Mouse (Mus musculus): ENCODE data around the gene Lactbl1. TPM values are rescaled to one million over a fixed set of nuclear protein-coding genes. Genes with fewer than 3 reads are reported as not detected.
A peak's percentile ranks its signal among the peaks of the same experiment; 100 is the strongest.

Gene Lactbl1
- polyA plus RNA-seq, 1 experiment from 2014 or later = 0.08 TPM

GRCm38 (mm10) chr4:136626590-136626989 is 4.2 kb downstream of the Lactbl1 start:
- 75% methylated on average over 5 of the region's 6 CpGs for WGBS
- Histone ChIP-seq H3K4me2 (ENCODE audit: low read length) (no peak overlapping the region), H3K36me3 (ENCODE audit: control insufficient read depth, insufficient read depth, low read length) (no peaks in the 10 kb centered on the region), H3K4me1 (ENCODE audit: control insufficient read depth, insufficient read depth, low read length) (no peaks in the 10 kb centered on the region), H3K27ac (ENCODE audit: low read length) (no peak overlapping the region), H3K9ac (ENCODE audit: low read depth, low read length) (no peak overlapping the region), H3K4me3 (ENCODE audit: low read depth, low read length) (no peak overlapping the region), H3K27me3 (ENCODE audit: control insufficient read depth, insufficient read depth, low read depth, low read length) (no peaks in the 10 kb centered on the region), H3K9me3 (replicated peaks; ENCODE audit: control insufficient read depth, low read length, poor library complexity, severe bottlenecking) (no peaks in the 10 kb centered on the region)
- no peak for ATAC-seq

GRCm38 (mm10) chr4:136631237-136631994 is 9.0 kb downstream of the Lactbl1 start:
- WGBS = 72% methylated on average over 11 of the region's 11 CpGs
- ATAC-seq = no peak; the same call in 1 of the 2 replicates
- H3K4me2 ChIP-seq (ENCODE audit: low read length) = no peak overlapping the region
- H3K9ac ChIP-seq (ENCODE audit: low read depth, low read length) = no peak overlapping the region
- H3K36me3 ChIP-seq (ENCODE audit: control insufficient read depth, insufficient read depth, low read length) = no peaks in the 10 kb centered on the region
- no peaks in the 10 kb centered on the region for H3K4me1 ChIP-seq (ENCODE audit: control insufficient read depth, insufficient read depth, low read length)
- H3K27me3 ChIP-seq (ENCODE audit: control insufficient read depth, insufficient read depth, low read depth, low read length) = no peaks in the 10 kb centered on the region
- H3K9me3 ChIP-seq (replicated peaks; ENCODE audit: control insufficient read depth, low read length, poor library complexity, severe bottlenecking) = no peaks in the 10 kb centered on the region
- H3K4me3 ChIP-seq (ENCODE audit: low read depth, low read length) = no peak overlapping the region
- H3K27ac ChIP-seq (ENCODE audit: low read length) = no peak overlapping the region

- H3K36me3 ChIP-seq (ENCODE audit: control insufficient read depth, insufficient read depth, low read length) = no peaks in the 10 kb centered on the region
- no peak overlapping the region for H3K27ac ChIP-seq (ENCODE audit: low read length)
- no peak for ATAC-seq
Observed at GRCm38 (mm10) chr4:136635995-136636394, 13.6 kb downstream of the Lactbl1 start.

GRCm38 (mm10) chr4:136636511-136636910 is 14.1 kb downstream of the Lactbl1 start:
- Histone ChIP-seq H3K9me3 (replicated peaks; ENCODE audit: control insufficient read depth, low read length, poor library complexity, severe bottlenecking) (no peaks in the 10 kb centered on the region), H3K27ac (ENCODE audit: low read length) (no peak overlapping the region), H3K4me1 (ENCODE audit: control insufficient read depth, insufficient read depth, low read length) (peaks cover 15% of the 10 kb centered on the region), H3K4me2 (ENCODE audit: low read length) (no peak overlapping the region), H3K27me3 (ENCODE audit: control insufficient read depth, insufficient read depth, low read depth, low read length) (no peaks in the 10 kb centered on the region), H3K36me3 (ENCODE audit: control insufficient read depth, insufficient read depth, low read length) (no peaks in the 10 kb centered on the region), H3K9ac (ENCODE audit: low read depth, low read length) (no peak overlapping the region), H3K4me3 (ENCODE audit: low read depth, low read length) (no peak overlapping the region)
- 63% methylated on average over 5 of the region's 5 CpGs for WGBS
- ATAC-seq = no peak

More at GRCm38 (mm10) chr4:136635995-136636394, 13.6 kb downstream of the Lactbl1 start:
- H3K9ac ChIP-seq (ENCODE audit: low read depth, low read length) = no peak overlapping the region
- H3K4me2 ChIP-seq (ENCODE audit: low read length) = no peak overlapping the region
- H3K4me1 ChIP-seq (ENCODE audit: control insufficient read depth, insufficient read depth, low read length) = peaks cover 15% of the 10 kb centered on the region
- H3K9me3 ChIP-seq (replicated peaks; ENCODE audit: control insufficient read depth, low read length, poor library complexity, severe bottlenecking) = no peaks in the 10 kb centered on the region
- no peaks in the 10 kb centered on the region for H3K27me3 ChIP-seq (ENCODE audit: control insufficient read depth, insufficient read depth, low read depth, low read length)
- no peak overlapping the region for H3K4me3 ChIP-seq (ENCODE audit: low read depth, low read length)

- Histone ChIP-seq H3K9ac (ENCODE audit: low read depth, low read length) (peak overlapping the region; percentile 73), H3K27ac (ENCODE audit: low read length) (peak overlapping the region; percentile 82), H3K4me3 (ENCODE audit: low read depth, low read length) (peak overlapping the region; percentile 51), H3K4me2 (ENCODE audit: low read length) (peak overlapping the region; percentile 72), H3K4me1 (ENCODE audit: control insufficient read depth, insufficient read depth, low read length) (peaks cover 15% of the 10 kb centered on the region), H3K36me3 (ENCODE audit: control insufficient read depth, insufficient read depth, low read length) (no peaks in the 10 kb centered on the region), H3K27me3 (ENCODE audit: control insufficient read depth, insufficient read depth, low read depth, low read length) (no peaks in the 10 kb centered on the region), H3K9me3 (replicated peaks; ENCODE audit: control insufficient read depth, low read length, poor library complexity, severe bottlenecking) (no peaks in the 10 kb centered on the region)
- 16% methylated on average over 37 of the region's 37 CpGs for WGBS
- peak; percentile 57 for ATAC-seq
Observed at GRCm38 (mm10) chr4:136636983-136637562, 14.7 kb downstream of the Lactbl1 start.

GRCm38 (mm10) chr4:136637563-136638229 is 15.3 kb downstream of the Lactbl1 start:
- WGBS = under 1% methylated on average over 59 of the region's 76 CpGs
- peak overlapping the region; percentile 82 for H3K27ac ChIP-seq (ENCODE audit: low read length)
- peak overlapping the region; percentile 73 for H3K9ac ChIP-seq (ENCODE audit: low read depth, low read length)
- no peaks in the 10 kb centered on the region for H3K9me3 ChIP-seq (replicated peaks; ENCODE audit: control insufficient read depth, low read length, poor library complexity, severe bottlenecking)
- H3K27me3 ChIP-seq (ENCODE audit: control insufficient read depth, insufficient read depth, low read depth, low read length) = no peaks in the 10 kb centered on the region
- H3K36me3 ChIP-seq (ENCODE audit: control insufficient read depth, insufficient read depth, low read length) = no peaks in the 10 kb centered on the region
- H3K4me1 ChIP-seq (ENCODE audit: control insufficient read depth, insufficient read depth, low read length) = peaks cover 15% of the 10 kb centered on the region
- ATAC-seq = peak; percentile 76
- H3K4me2 ChIP-seq (ENCODE audit: low read length) = peak overlapping the region; percentile 72
- H3K4me3 ChIP-seq (ENCODE audit: low read depth, low read length) = peak overlapping the region; percentile 51

GRCm38 (mm10) chr4:136638230-136638750 is 15.9 kb downstream of the Lactbl1 start:
- WGBS = 13% methylated on average over 7 of the region's 7 CpGs
- peaks cover 15% of the 10 kb centered on the region for H3K4me1 ChIP-seq (ENCODE audit: control insufficient read depth, insufficient read depth, low read length)
- peak overlapping the region; percentile 82 for H3K27ac ChIP-seq (ENCODE audit: low read length)
- no peaks in the 10 kb centered on the region for H3K9me3 ChIP-seq (replicated peaks; ENCODE audit: control insufficient read depth, low read length, poor library complexity, severe bottlenecking)
- ATAC-seq = no peak; the same call in 1 of the 2 replicates
- H3K27me3 ChIP-seq (ENCODE audit: control insufficient read depth, insufficient read depth, low read depth, low read length) = no peaks in the 10 kb centered on the region
- H3K4me2 ChIP-seq (ENCODE audit: low read length) = peak overlapping the region; percentile 72
- 0 out of 2 replicates have a peak overlapping the region, but pooled peaks have one; percentile 55 for H3K9ac ChIP-seq (ENCODE audit: low read depth, low read length)
- no peaks in the 10 kb centered on the region for H3K36me3 ChIP-seq (ENCODE audit: control insufficient read depth, insufficient read depth, low read length)
- H3K4me3 ChIP-seq (ENCODE audit: low read depth, low read length) = peak overlapping the region; percentile 51

- WGBS = 3% methylated on average over 10 of the region's 10 CpGs
- H3K4me1 ChIP-seq (ENCODE audit: control insufficient read depth, insufficient read depth, low read length) = peaks cover 15% of the 10 kb centered on the region
- no peaks in the 10 kb centered on the region for H3K27me3 ChIP-seq (ENCODE audit: control insufficient read depth, insufficient read depth, low read depth, low read length)
- H3K9me3 ChIP-seq (replicated peaks; ENCODE audit: control insufficient read depth, low read length, poor library complexity, severe bottlenecking) = no peaks in the 10 kb centered on the region
- no peaks in the 10 kb centered on the region for H3K36me3 ChIP-seq (ENCODE audit: control insufficient read depth, insufficient read depth, low read length)
- peak overlapping the region; percentile 8; the same call in 1 of the 2 replicates for H3K4me3 ChIP-seq (ENCODE audit: low read depth, low read length)
- H3K4me2 ChIP-seq (ENCODE audit: low read length) = peak overlapping the region; percentile 42
- no peak for ATAC-seq
- 0 out of 2 replicates have a peak overlapping the region, but pooled peaks have one; percentile 31 for H3K27ac ChIP-seq (ENCODE audit: low read length)
- 0 out of 2 replicates have a peak overlapping the region, but pooled peaks have one; percentile 23 for H3K9ac ChIP-seq (ENCODE audit: low read depth, low read length)
Observed at GRCm38 (mm10) chr4:136638890-136639289, 16.5 kb downstream of the Lactbl1 start.
